21 mouse cellular contexts compared by ENCODE assay signal in genomic region chr4:54071951-54072350, GRCm38 (mm10).
DNase-seq lines count a peak whose midpoint lies in the region; ATAC-seq lines count a peak whose summit lies in the region.
"Had no signal": no experiment of that assay in that cellular context is flagged by ENCODE, and none has a peak within 500 bp of the region (broad histone marks: within the 10 kb centered on the region; RNA-seq: fewer than 3 reads in every experiment).

No protein-coding gene starts in this region.

- peaks cover 26% of the 10 kb centered on the region for H3K4me1 ChIP-seq in forebrain, embryonic 12.5 days
- H3K4me1 ChIP-seq: intestine, embryonic 15.5 days; liver, embryonic 15.5 days had no signal

- H3K27me3 ChIP-seq in forebrain, embryonic 12.5 days: no peaks in the 10 kb centered on the region
- H3K27me3 ChIP-seq: CH12.LX; embryonic facial prominence, embryonic 15.5 days; intestine, embryonic 15.5 days; limb, embryonic 12.5 days; liver, embryonic 15.5 days; neural tube, embryonic 13.5 days; Patski had no signal

- no peak overlapping the region for H3K4me2 ChIP-seq in forebrain, embryonic 12.5 days
- H3K4me2 ChIP-seq: embryonic facial prominence, embryonic 15.5 days; heart, embryonic 11.5 days; intestine, embryonic 15.5 days; limb, embryonic 12.5 days; liver, embryonic 15.5 days; neural tube, embryonic 13.5 days had no signal

- peak overlapping the region; percentile 84 for H3K27ac ChIP-seq in forebrain, embryonic 12.5 days
- H3K27ac ChIP-seq: embryonic facial prominence, embryonic 15.5 days; intestine, embryonic 15.5 days; layer of hippocampus, adult 2 months; left cerebral cortex, adult 2 months; limb, embryonic 12.5 days; liver, embryonic 15.5 days; neural tube, embryonic 13.5 days had no signal

- DNase-seq in embryo, embryonic 10.5 days (ENCODE audit: low spot score): peak; percentile 29
- DNase-seq in embryo, embryonic 10 days (ENCODE audit: low spot score): no peak
- DNase-seq in testis, postnatal 10 days (ENCODE audit: low spot score): peak; percentile 46
- no peak for DNase-seq in testis, postnatal 14 days (ENCODE audit: low spot score)
- no peak for DNase-seq in urinary bladder, postnatal 10 days (ENCODE audit: low spot score)
- no peak for DNase-seq in thymus, postnatal 10 days (ENCODE audit: low spot score in 2 of 2)
- DNase-seq: cerebellum, postnatal 36 days; gastrocnemius, postnatal 36 days; lung, postnatal 14 days had no signal

- H3K4me3 ChIP-seq in forebrain, embryonic 12.5 days (replicated peaks): no peak overlapping the region
- H3K4me3 ChIP-seq: embryonic facial prominence, embryonic 15.5 days; intestine, embryonic 15.5 days; layer of hippocampus, adult 2 months; left cerebral cortex, adult 2 months; limb, embryonic 12.5 days; liver, embryonic 15.5 days; neural tube, embryonic 13.5 days had no signal

- peaks cover 23% of the 10 kb centered on the region for H3K9me3 ChIP-seq in forebrain, embryonic 12.5 days
- H3K9me3 ChIP-seq: intestine, embryonic 15.5 days; liver, embryonic 15.5 days had no signal

- no peak overlapping the region for H3K9ac ChIP-seq in forebrain, embryonic 12.5 days
- H3K9ac ChIP-seq: embryonic facial prominence, embryonic 15.5 days; intestine, embryonic 15.5 days; limb, embryonic 12.5 days; liver, embryonic 15.5 days; neural tube, embryonic 13.5 days had no signal

- H3K36me3 ChIP-seq in forebrain, embryonic 12.5 days (replicated peaks): no peaks in the 10 kb centered on the region
- H3K36me3 ChIP-seq: embryonic facial prominence, embryonic 15.5 days; intestine, embryonic 15.5 days; limb, embryonic 12.5 days; liver, embryonic 15.5 days; neural tube, embryonic 13.5 days had no signal

- WGBS in forebrain, embryonic 12.5 days: 13% methylated on average over 4 of the region's 4 CpGs

- no peak for ATAC-seq in forebrain, embryonic 12.5 days (ENCODE audit: low FRiP score)
- no peak for ATAC-seq in inflammation-experienced regulatory T-cells, adult 6 months
- ATAC-seq: intestine, embryonic 15.5 days; Patski had no signal

Comparison
In these comparisons a context has a peak if more than half of its experiments do, and no peak if none do; other contexts are left out.
1. DNase-seq: peak in embryo, embryonic 10.5 days (single experiment) and testis, postnatal 10 days (single experiment); none in embryo, embryonic 10 days (single experiment), testis, postnatal 14 days (single experiment), urinary bladder, postnatal 10 days (single experiment) and thymus, postnatal 10 days (0 of 2).